Mouse (Mus musculus): ENCODE results near the gene Pin4.

Pin4 gene

GRCm38 (mm10) chrX:102157423-102157791 lies 38.2 kb downstream of the Pin4 start:
- no peak for DNase-seq

- peak; percentile 30 to 39 for DNase-seq
Measured at GRCm38 (mm10) chrX:102159778-102160177, 40.5 kb downstream of the Pin4 start.

- DNase-seq = no peak
Measured at GRCm38 (mm10) chrX:102160528-102160927, 41.3 kb downstream of the Pin4 start.

- no peak for DNase-seq
Measured at GRCm38 (mm10) chrX:102163096-102163495, 43.8 kb downstream of the Pin4 start.

GRCm38 (mm10) chrX:102163529-102163928 lies 44.3 kb downstream of the Pin4 start:
- DNase-seq = peak; percentile 24 to 43

GRCm38 (mm10) chrX:102166521-102166920 lies 47.3 kb downstream of the Pin4 start:
- peak in 1 of 2 experiments; percentile 19 for DNase-seq

GRCm38 (mm10) chrX:102166986-102167385 lies 47.7 kb downstream of the Pin4 start:
- peak; percentile 13 to 28 for DNase-seq

GRCm38 (mm10) chrX:102169724-102170123 lies 50.5 kb downstream of the Pin4 start:
- no peak for DNase-seq

GRCm38 (mm10) chrX:102170135-102170534 lies 50.9 kb downstream of the Pin4 start:
- no peak for DNase-seq

- DNase-seq = no peak
Measured at GRCm38 (mm10) chrX:102170900-102171299, 51.7 kb downstream of the Pin4 start.

- no peak for DNase-seq
Measured at GRCm38 (mm10) chrX:102175538-102176287, 56.5 kb downstream of the Pin4 start.

Measured in cerebellum, postnatal 10 days (tissue).